Mouse (Mus musculus) E14TG2a.4 (cell line): Measurements from ENCODE around the gene Snrpd2.

Source experiments
- CTCF ChIP-seq: conservative IDR thresholded peaks from 2 replicates; pipeline ENCODE4 v1.5.1; 2014; ENCODE audit warnings: low read length
- NANOG ChIP-seq: IDR thresholded peaks from 2 replicates; pipeline ENCODE4 v1.6.1; 2014; ENCODE audit warnings: borderline replicate concordance, low read length, mixed read lengths
- POU5F1 ChIP-seq: IDR thresholded peaks from 2 replicates; pipeline ENCODE4 v1.6.1; 2014; ENCODE audit warnings: low read length, borderline replicate concordance

GRCm38 (mm10) chr7:19166990-19167389, 17.5 kb downstream of the Snrpd2 start:
- TF ChIP-seq CTCF = 0 out of 2 replicates have a peak, but pooled peaks have one; percentile 7
- TF ChIP-seq POU5F1 = no peak
- no peak for TF ChIP-seq NANOG
